Mouse (Mus musculus): ENCODE data around the gene Tet2.

The Tet2 gene

DNA sequence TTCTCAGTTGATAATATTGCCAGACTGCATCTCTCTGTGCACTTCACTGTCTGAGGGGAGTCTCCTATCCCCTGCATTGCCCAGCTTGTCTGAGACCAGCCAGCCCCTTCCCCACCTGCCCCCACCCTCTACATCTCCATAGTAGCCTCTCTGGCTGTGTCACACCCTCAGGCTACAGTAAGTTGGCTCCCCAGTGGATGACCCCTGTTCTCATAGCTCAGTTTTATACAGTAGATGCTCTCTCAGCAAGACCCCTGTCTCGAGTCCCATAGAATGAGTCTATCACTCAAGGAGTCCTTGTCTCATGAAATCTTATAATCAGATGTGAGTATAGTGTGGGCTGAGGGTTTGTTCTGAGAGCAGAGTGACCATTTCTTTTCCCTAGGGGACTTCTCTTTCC, 85.8 kb downstream of the Tet2 start:
- no peak for DNase-seq (ENCODE audit: low spot score in 2 of 2)

DNA sequence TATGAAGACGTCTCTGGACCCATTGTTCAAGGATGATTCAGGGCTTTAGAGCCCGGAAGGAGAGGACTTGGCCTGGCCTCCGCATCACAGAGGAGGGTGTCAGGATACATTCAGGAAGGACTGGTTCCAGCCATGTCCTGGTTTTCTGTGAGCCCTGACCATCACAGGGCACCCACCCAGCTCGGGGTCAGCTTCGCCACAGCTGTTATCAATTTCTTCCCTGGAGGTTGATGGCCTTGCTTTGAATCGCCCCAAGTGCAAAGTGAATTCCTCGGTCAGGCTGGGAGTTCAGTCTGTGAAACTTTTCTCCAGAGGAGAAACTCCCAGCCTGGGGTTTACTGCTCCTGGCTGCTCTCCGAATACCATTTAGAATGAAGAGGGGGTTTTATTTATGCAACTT, 91.0 kb downstream of the Tet2 start:
- DNase-seq (ENCODE audit: low spot score in 2 of 2) = no peak

DNA sequence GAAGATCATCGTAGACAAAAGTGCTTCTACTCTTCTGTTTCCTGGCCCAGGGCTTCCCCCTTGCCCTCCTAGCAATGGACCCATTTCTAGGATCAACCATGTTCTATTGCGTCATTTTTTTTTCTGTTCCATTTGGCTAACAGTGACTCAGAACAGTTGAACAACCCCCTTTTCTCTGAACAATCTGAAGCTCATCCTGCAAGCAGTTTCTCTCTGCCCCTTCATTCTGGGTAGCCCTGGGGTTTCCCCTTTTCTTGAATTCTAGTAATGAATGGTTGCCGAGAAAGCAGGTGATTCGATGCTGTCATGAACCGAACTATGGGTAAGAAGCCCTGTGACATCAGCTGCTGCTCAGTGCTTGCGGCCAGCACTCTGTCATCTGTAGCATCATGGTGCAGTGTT, 108.0 kb downstream of the Tet2 start:
- no peak for DNase-seq (ENCODE audit: low spot score in 2 of 2)

DNA sequence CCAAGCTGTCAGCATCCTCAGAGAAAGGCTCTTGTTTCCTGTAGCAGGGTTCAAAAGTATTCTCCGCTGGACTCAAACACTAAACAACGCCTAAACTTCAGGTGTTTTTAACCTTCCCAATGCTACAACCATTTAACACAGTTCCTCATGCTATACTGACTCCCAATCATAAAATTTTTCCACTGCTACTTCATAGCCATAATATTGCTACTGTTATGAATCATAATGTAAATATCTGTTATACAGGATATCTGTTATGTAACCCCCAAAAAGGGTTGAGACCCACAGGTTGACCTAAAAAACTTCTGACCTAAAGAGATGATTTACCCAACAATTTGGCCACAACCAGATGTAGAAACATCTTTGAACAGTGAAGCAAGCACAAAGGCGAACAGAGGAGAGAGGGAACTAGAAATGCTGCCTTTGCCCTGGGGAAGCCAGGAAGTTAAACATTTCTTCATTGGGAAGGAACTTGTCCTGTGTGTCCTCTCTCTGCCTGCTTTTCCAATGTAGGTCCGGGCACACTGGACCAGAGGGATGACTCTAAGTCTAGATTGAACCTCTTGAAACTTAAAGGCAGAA, 108.6 kb downstream of the Tet2 start:
- no peak for DNase-seq (ENCODE audit: low spot score in 2 of 2)

DNA sequence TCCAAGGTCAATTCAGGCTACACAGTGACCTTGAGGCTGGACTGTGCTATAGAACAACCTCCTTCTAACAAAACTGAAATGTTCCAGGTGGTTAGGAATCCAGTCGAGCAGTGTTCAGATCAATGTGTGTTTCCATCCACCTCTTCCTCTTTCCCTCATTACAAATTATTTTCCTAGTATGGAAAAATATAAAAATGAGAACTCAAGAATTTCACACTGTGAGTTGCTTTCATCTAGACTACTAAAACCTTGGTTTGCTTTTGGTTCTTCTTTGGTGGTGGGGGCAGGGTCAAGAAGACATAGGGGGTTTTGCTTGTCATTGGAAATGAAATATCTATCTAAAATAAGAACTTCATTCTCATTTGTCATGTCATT, 109.2 kb downstream of the Tet2 start:
- DNase-seq (ENCODE audit: low spot score in 2 of 2) = no peak

DNA sequence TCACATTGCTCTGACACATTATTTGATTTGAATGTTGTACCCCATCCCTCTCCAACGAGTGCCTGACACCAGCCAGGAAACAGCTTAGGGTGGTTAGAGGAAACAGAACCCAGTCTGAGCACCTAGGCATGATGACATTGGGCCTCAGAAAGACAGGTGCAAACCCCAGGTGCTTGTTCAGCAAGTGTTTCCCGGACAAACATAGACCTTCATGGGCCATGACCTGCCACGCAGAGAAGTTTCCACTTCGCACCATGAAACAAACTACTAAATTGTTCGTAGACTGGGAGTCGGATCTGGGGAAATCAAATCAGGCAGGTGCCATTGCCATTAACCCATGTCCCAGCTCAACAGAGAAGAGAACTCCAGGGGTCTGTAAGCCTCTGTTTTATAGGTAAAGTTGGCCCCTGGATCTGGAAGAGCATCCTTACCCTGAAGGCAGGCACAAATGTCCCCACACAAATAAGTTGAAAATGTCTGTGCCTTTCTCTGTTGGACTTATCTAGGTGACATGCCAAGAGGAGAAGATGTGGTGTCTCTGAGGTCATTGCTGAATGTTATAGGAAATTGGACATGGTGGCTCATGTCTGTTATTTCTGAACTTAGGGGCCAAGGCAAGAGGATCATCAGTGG, 109.7 kb downstream of the Tet2 start:
- DNase-seq (ENCODE audit: low spot score in 2 of 2) = no peak

DNA sequence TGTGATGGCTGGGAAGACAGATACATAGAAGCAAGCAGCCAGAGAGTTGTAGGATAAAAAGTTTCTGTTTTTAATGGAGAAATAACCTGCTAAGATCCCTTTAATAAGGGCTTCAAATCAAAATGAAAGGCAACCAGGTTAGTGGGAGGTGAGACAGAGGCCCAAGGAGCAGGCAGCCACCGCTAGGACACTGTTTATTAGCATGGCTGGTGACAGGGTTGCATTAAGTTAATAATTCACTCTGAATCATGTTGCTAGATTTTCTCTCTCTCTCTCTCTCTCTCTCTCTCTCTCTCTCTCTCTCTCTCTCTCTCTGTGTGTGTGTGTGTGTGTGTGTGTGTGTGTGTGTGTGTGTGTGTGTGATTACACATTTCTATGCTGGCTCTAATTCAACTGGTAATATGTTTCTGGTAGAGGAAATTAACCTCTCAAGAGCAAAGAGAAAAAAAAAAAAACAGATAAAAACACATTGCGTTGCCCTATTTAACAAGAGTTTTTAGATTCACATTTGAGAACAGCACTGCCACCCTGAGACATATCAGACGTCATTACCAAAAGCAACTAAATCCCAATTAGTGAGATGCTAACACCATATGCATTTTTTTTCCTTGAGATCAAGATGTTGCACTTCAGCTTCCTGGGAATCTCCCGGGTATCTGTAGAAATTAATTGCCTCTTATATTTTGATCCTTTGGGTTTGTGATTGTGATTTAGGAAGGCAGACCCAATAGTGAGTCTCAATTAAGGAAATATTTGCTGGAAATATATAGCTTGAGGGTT, 115.4 kb downstream of the Tet2 start:
- DNase-seq (ENCODE audit: low spot score in 2 of 2) = no peak

DNA sequence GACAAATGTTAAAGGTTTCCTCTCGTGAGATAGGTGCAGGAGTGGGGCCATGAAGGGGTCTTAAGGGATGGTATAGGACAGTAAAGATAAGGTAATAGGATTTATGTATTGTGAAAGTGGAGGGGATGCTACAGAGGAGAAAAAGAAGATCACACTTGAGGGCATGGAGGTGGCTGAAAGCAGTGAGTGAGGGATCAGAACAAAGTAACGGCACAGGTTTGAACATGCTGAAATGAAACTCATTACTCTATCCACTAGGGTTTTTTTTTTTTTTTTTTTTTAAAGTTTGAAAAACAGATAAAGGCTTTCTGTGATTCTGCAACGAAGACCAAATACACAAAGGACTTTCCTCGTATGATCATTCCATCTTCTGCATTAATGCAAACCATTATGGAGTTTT, 116.9 kb downstream of the Tet2 start:
- DNase-seq (ENCODE audit: low spot score in 2 of 2) = no peak

DNA sequence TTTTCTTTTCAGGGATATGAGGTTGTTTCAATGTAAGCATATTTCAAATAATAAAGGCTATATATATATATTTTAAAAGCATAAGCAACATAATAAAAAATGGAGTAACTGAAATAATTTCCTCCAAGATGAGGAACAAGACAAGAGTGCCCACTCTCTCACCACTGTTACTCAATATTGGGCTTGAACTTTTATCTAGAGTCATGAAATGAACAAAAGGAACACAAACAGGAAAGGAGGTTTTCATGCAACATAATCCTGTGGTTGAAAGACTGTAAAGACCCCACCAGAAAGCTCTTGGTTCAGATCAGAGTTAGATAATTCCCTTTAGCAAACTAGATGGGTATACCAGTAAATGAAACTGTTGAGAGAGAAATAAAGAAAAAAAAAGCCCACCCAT, 121.9 kb downstream of the Tet2 start:
- no peak for DNase-seq (ENCODE audit: low spot score in 2 of 2)

DNA sequence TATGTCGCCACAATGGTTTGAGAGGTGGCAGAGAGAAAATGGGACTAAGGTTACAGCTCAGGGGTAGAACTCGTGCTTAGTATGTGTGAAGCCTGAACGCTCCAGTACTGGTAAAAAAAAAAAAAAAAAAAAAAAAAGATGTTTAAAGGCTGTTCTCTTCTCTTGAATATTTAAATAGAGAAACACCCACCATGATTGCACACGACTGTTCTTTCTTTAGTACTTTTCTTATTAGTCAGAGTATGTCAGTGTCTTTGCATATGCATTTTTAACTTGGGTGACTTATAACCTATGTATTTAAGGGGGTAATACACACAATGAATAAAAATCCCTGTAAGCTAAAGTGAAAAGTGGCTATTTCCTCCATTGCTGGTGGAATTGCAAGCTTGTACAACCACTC, 130.2 kb downstream of the Tet2 start:
- DNase-seq (ENCODE audit: low spot score in 2 of 2) = no peak

Data from frontal cortex, postnatal 25 days (tissue).